Mouse (Mus musculus): ENCODE results near the gene Gm4567. TPM values are rescaled to one million over a fixed set of nuclear protein-coding genes. Genes with fewer than 3 reads are reported as not detected.
"Not testable (repeated sequence)": the region's sequence is repeated elsewhere in the genome, so short reads cannot be mapped to it uniquely, and the experiment has no call there.

Gene Gm4567
- not detected for total RNA-seq (2021)
- long read RNA-seq, experiment 1, result 0 reads
- long read RNA-seq, experiment 2, result 0 reads

DNA sequence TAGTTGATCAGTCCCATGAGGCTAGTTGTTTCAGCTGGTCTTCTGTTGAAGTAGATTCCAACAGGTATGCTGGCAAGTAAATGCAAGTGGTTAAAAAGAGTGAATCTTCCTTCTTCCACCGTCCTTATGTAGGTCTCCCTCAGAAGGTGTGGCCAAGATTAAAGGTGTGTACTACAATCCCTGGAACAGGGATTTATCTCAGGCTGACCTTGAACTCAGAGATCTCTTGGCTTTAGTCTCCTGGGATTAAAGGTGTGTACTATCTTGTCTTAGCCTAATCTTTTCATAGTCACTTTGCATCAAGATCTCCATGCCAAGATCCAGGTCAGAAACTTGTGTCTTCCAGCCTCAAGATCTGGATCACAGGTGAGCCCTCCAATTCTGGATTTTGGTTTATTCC lies at the start of gene Gm4567:
Gene Gm4567 (minus strand): TSS at position 101 of the 400 bp plus-strand sequence.
- DNase-seq; intact Hi-C loops (cut with DNase I; ENCODE audit: low total_unique reads): not testable (repeated sequence)

DNA sequence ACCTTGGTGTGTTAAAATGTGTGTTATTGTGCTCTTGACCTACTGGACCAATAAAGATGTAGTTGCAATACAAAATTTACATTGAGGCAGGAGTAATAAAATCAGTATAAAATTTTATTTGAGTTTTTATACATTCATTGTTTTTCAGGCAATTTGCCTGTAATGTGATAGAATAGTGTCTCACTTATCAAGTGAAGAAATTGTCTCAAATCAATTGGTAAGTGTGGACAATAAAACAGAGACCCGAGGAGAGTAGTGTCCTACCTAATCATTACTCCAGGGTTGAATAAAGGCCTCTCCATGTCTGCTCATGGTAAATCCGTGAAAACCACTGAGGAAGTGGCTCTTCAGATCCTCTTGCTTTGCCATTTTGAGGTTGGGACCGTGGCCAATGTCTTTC lies 41.9 kb upstream of the Gm4567 start, which contains the start of gene Vmn1r157:
Gene Vmn1r157 (plus strand): TSS at position 301 of the 400 bp plus-strand sequence.
- DNase-seq; intact Hi-C loops (cut with DNase I; ENCODE audit: low total_unique reads): not testable (repeated sequence)

DNA sequence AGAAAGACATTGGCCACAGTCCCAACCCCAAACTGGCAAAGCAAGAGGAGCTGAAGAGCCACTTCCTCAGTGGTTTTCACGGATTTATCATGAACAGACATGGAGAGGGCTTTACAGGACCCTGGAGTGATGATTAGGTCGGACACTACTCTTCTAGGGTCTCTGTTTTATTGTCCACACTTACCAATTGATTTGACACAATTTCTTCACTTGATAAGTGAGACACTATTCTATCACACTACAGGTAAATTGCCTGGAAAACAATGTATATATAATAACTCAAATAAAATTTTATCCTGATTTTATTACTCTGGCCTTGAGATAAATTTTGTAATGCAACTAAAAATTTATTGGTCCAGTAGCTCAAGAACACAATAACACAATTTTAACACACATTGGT lies 27.3 kb downstream of the Gm4567 start, which contains the start of gene Gm8693:
Gene Gm8693 (minus strand): TSS at position 101 of the 400 bp plus-strand sequence.
- DNase-seq; intact Hi-C loops (cut with DNase I; ENCODE audit: low total_unique reads): not testable (repeated sequence)

Other genes with a start within 250 kb of the Gm4567 start
- not detected for gene Vmn1r151, start 220.0 kb downstream of the Gm4567 start, total RNA-seq (2021)
- gene Vmn1r152, start 196.7 kb downstream of the Gm4567 start, total RNA-seq (2021), result not detected
- gene Gm8677, start 184.8 kb downstream of the Gm4567 start, total RNA-seq (2021), result not detected
- gene Gm4201, start 154.4 kb downstream of the Gm4567 start, total RNA-seq (2021), result not detected
- gene Gm4565, start 131.6 kb downstream of the Gm4567 start, total RNA-seq (2021), result not detected
- not detected for gene Vmn1r155, start 61.7 kb downstream of the Gm4567 start, total RNA-seq (2021)
- not detected for gene Gm8693, start 27.4 kb downstream of the Gm4567 start, total RNA-seq (2021)
- not detected for gene Vmn1r157, start 42.0 kb upstream of the Gm4567 start, total RNA-seq (2021)
- gene Vmn1r158, start 71.1 kb upstream of the Gm4567 start, total RNA-seq (2021), result not detected
- not detected for gene Vmn1r159, start 123.9 kb upstream of the Gm4567 start, total RNA-seq (2021)
- not detected for gene Vmn1r160, start 151.5 kb upstream of the Gm4567 start, total RNA-seq (2021)